Mouse (Mus musculus) bone marrow macrophage, adult 2 months (primary cell): ENCODE data around the gene Slc27a5. TPM values are rescaled to one million over a fixed set of nuclear protein-coding genes. Genes with fewer than 3 reads are reported as not detected.

Source experiments
- H3K27ac ChIP-seq: 2 replicates; pipeline ENCODE4 v1.5.1; 2012; ENCODE audit warnings: low read depth, low read length; ENCODE audit not compliant: insufficient read depth
- H3K4me1 ChIP-seq: 2 replicates; pipeline ENCODE4 v1.6.1; 2012; ENCODE audit warnings: low read length; ENCODE audit not compliant: control insufficient read depth, insufficient read depth
- H3K4me3 ChIP-seq: 2 replicates; pipeline ENCODE4 v1.5.1; 2012; ENCODE audit warnings: mild to moderate bottlenecking, low read length, moderate library complexity; ENCODE audit not compliant: insufficient read depth
- CTCF ChIP-seq: IDR thresholded peaks from 2 replicates; pipeline ENCODE4 v1.5.1; 2012; ENCODE audit warnings: low read depth, mild to moderate bottlenecking, low read length, moderate library complexity
- POLR2A ChIP-seq: IDR thresholded peaks from 2 replicates; pipeline ENCODE4 v1.6.1; 2012; ENCODE audit warnings: mild to moderate bottlenecking, low read depth, low read length, borderline replicate concordance
- polyA plus RNA-seq: library from polyadenylated mRNA; stranded (reverse); fragments of >200 nt; gene quantifications from 2 replicates; pipeline ENCODE4 v1.2.4, GENCODE M21; 2012; ENCODE audit not compliant: missing spikeins, insufficient read depth, insufficient read length

The Slc27a5 gene
- polyA plus RNA-seq, 1 experiment = not detected

- Histone ChIP-seq H3K4me1 (peaks cover 26% of the 10 kb centered on the region), H3K27ac (peak overlapping the region; percentile 97), H3K4me3 (peak overlapping the region; percentile 95)
- TF ChIP-seq CTCF (no peak), POLR2A (no peak)
These were observed 39.4 kb upstream of the Slc27a5 start for GRCm38 (mm10) chr7:13037366-13037765.

GRCm38 (mm10) chr7:13036806-13037205, 38.8 kb upstream of the Slc27a5 start:
- no peak for TF ChIP-seq POLR2A
- TF ChIP-seq CTCF = no peak
- Histone ChIP-seq H3K4me3 (peak overlapping the region; percentile 95), H3K4me1 (peaks cover 26% of the 10 kb centered on the region), H3K27ac (peak overlapping the region; percentile 97)

GRCm38 (mm10) chr7:13035211-13035855, 37.3 kb upstream of the Slc27a5 start:
- peaks cover 23% of the 10 kb centered on the region for H3K4me1 ChIP-seq
- TF ChIP-seq CTCF = no peak
- TF ChIP-seq POLR2A = no peak
- peak overlapping the region; percentile 44 for H3K4me3 ChIP-seq
- no peak overlapping the region for H3K27ac ChIP-seq

GRCm38 (mm10) chr7:13034148-13034977, 36.4 kb upstream of the Slc27a5 start, which contains the start of gene Chmp2a:
Chmp2a (minus strand) TSS chr7:13034807.
- peaks cover 15% of the 10 kb centered on the region for H3K4me1 ChIP-seq
- peak within 1 kb of the TSS; percentile 64 for H3K4me3 ChIP-seq
- no peak for TF ChIP-seq CTCF
- no peak for TF ChIP-seq POLR2A
- peak within 1 kb of the TSS; percentile 51 for H3K27ac ChIP-seq

- TF ChIP-seq CTCF (no peak), POLR2A (no peak)
- Histone ChIP-seq H3K4me1 (peaks cover 10% of the 10 kb centered on the region), H3K27ac (peak overlapping the region; percentile 51), H3K4me3 (peak overlapping the region; percentile 64)
These were observed 35.6 kb upstream of the Slc27a5 start for GRCm38 (mm10) chr7:13033451-13034147.

GRCm38 (mm10) chr7:13032541-13032940, 34.5 kb upstream of the Slc27a5 start:
- H3K4me3 ChIP-seq = no peak overlapping the region
- H3K4me1 ChIP-seq = peaks cover 10% of the 10 kb centered on the region
- no peak overlapping the region for H3K27ac ChIP-seq
- TF ChIP-seq POLR2A (no peak), CTCF (no peak)

GRCm38 (mm10) chr7:13031983-13032382, 34.0 kb upstream of the Slc27a5 start:
- Histone ChIP-seq H3K4me3 (no peak overlapping the region), H3K4me1 (peaks cover 10% of the 10 kb centered on the region), H3K27ac (no peak overlapping the region)
- TF ChIP-seq CTCF = no peak
- no peak for TF ChIP-seq POLR2A

- peaks cover 12% of the 10 kb centered on the region for H3K4me1 ChIP-seq
- H3K4me3 ChIP-seq = no peak overlapping the region
These were observed 33.1 kb upstream of the Slc27a5 start for GRCm38 (mm10) chr7:13031069-13031468.

GRCm38 (mm10) chr7:13028986-13029385, 31.0 kb upstream of the Slc27a5 start:
- Histone ChIP-seq H3K4me3 (no peak overlapping the region), H3K27ac (no peak overlapping the region), H3K4me1 (peaks cover 14% of the 10 kb centered on the region)
- TF ChIP-seq POLR2A (no peak), CTCF (no peak)

More at GRCm38 (mm10) chr7:13031069-13031468, 33.1 kb upstream of the Slc27a5 start:
- TF ChIP-seq CTCF (no peak), POLR2A (no peak)
- no peak overlapping the region for H3K27ac ChIP-seq
